Mouse (Mus musculus) brain, embryonic 14.5 days (tissue): Measurements from ENCODE around the gene Dedd2.

Source experiments
- CTCF ChIP-seq: fragments of 200-500 bp; IDR thresholded peaks from 2 replicates; pipeline ENCODE4 v1.5.1; 2012; ENCODE audit warnings: inconsistent platforms, mild to moderate bottlenecking, moderate library complexity, borderline replicate concordance; ENCODE audit not compliant: insufficient read depth, insufficient read length; ENCODE audit errors: extremely low read depth
- POLR2A ChIP-seq: fragments of 200-500 bp; IDR thresholded peaks from 2 replicates; pipeline ENCODE4 v1.6.1; 2012; ENCODE audit warnings: mild to moderate bottlenecking, inconsistent platforms, borderline replicate concordance; ENCODE audit not compliant: poor library complexity, insufficient read depth, insufficient read length, severe bottlenecking; ENCODE audit errors: extremely low read depth

GRCm38 (mm10) chr7:25195148-25195547 lies 25.3 kb downstream of the Dedd2 start:
- TF ChIP-seq CTCF (no peak), POLR2A (no peak)
